Mouse (Mus musculus) fat pad, adult 2 months (tissue): Measurements from ENCODE around the gene Disp2.

Experiments
- DNase-seq: peaks from one replicate; pipeline ENCODE4 v3.0.0-alpha.2; 2011; ENCODE audit warnings: low read depth, low spot score; ENCODE audit errors: extremely low read depth

Gene Disp2

GRCm38 (mm10) chr2:118783663-118784062 is 4.1 kb downstream of the Disp2 start:
- no peak for DNase-seq

- no peak for DNase-seq
These were observed 7.0 kb downstream of the Disp2 start for GRCm38 (mm10) chr2:118786525-118786924.

DNA sequence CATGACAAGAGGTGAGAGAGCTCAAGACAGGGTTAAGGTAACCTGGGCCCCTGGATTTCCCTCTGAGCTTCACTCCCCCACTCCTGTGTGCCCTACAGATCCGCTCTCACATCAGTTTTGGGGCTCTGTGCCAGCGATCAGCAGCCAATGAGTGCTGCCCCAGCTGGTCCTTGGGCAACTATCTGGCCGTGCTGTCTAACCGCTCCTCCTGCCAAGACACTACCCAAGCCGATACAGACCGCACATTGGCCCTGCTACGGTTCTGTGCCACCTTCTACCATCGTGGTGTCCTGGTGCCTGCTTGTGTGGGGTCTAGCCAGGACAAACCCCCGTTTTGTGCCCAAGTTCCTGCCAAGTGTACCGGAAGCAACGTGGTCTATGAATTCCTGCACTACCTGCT is 10.0 kb downstream of the Disp2 start:
- DNase-seq: peak; percentile 21

DNA sequence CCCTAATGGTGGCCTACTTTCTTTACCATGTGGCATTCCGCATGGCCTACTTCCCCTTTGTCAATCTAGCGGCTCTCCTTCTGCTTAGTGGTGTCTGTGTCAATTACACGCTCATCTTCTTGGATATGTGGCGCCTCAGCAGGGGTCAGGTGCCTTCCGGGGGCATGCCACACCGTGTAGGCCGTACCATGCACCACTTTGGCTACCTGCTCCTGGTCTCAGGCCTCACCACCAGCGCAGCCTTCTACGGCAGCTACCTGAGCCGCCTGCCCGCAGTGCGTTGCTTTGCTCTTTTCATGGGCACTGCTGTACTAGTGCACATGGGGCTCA is 10.7 kb downstream of the Disp2 start:
- DNase-seq: no peak

DNA sequence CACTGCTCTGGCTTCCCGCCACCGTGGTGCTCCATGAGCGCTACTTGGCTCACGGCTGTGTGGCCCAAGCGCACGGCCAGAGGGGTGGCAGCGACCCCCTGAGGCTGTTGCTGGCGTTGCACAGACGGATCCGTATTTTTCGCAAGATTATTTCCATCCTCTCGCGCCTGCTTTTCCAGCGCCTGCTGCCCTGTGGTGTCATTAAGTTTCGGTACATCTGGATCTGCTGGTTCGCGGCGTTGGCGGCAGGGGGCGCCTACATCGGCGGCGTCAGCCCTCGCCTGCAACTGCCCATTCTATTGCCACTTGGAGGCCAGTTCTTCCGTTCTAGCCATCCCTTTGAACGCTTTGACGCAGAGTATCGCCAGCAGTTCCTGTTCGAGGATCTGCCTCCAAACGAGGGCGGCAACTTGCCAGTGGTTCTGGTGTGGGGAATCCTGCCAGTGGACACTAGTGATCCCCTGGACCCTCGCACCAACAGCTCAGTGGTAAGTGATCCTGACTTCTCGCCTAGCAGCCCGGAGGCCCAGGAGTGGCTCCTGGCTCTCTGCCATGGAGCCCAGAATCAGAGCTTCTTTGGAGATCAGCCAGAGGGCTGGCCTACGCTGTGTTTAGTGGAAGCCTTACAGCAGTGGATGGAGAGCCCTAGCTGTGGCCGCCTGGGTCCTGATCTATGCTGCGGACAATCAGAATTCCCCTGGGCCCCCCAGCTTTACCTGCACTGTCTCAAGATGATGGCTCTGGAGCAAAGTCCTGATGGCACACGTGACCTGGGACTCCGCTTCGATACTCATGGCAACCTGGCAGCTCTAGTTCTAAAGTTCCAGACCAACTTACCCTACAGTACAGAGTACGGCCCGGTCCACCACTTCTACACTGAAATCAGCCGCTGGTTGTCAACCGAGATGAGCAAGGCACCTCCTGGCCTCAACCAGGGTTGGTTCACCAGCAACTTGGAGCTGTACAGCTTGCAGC is 11.3 kb downstream of the Disp2 start:
- no peak for DNase-seq

GRCm38 (mm10) chr2:118791591-118792258 is 12.2 kb downstream of the Disp2 start:
- no peak for DNase-seq

GRCm38 (mm10) chr2:118792259-118792613 is 12.7 kb downstream of the Disp2 start:
- DNase-seq: no peak

GRCm38 (mm10) chr2:118793636-118794035 is 14.1 kb downstream of the Disp2 start:
- no peak for DNase-seq

- no peak for DNase-seq
These were observed 23.1 kb downstream of the Disp2 start for GRCm38 (mm10) chr2:118802542-118803118.

GRCm38 (mm10) chr2:118804474-118804873 is 25.0 kb downstream of the Disp2 start:
- DNase-seq: no peak

- no peak for DNase-seq
These were observed 25.6 kb downstream of the Disp2 start for GRCm38 (mm10) chr2:118805137-118805536.

- no peak for DNase-seq
These were observed 26.2 kb downstream of the Disp2 start for GRCm38 (mm10) chr2:118805756-118806155.

DNA sequence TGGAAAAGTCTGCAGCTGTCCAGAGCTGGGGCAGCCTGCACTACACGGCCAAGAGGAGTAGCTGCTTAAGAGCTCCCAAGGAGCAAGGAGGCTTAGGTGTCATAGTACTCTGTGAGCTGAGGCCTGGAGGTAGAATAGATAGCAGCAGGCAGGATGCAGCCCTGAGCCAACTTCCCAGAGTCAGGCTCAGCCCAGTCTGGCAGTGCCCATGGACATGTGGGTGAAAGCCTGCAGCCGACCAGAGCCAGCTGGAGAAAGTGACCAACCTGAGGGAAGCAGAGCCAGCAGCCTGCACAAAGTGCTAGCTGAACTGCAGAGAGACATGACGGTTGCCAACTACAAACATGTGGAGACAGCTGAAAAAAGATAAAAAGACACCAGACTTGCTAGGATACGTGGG is 27.3 kb downstream of the Disp2 start:
- DNase-seq: no peak

DNA sequence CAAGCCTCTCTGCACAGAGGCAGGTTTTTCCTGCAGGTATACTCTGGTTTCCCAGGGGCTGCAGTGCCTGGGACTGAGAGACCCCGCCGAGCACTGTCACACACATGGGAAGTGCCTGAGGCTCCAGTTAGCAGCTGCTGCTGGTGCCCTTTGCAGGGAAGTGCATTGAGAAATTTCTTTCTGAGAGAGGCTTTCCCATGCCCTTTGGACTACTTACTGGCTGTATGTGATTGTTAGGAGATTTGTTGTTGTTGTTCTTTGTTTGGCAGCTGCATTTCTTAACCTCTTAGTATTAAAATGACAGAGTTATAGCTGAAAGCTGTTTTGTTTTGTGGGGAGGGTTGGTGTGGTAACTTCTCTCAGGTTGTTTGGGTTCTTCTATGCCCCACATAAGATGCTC is 31.3 kb downstream of the Disp2 start:
- no peak for DNase-seq

DNA sequence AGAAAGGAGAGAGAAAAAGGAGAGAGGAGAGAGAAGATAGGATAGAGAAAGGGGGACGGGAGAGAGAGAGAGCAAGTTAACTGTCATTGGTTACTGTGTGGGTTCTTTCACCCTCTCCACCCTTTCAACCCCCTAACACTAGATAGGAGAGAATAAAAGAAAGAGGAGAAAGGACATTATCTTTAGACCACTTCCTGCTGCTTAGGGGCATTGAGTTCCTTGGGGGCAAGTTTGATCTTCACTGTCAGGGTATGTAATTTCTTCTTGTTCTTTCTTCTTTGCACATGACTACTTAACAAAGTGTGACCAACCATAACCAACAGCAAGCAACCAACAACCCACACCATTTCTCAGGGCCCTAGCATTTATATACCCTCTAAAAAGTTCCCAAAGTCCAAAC is 33.2 kb downstream of the Disp2 start:
- DNase-seq: no peak

DNA sequence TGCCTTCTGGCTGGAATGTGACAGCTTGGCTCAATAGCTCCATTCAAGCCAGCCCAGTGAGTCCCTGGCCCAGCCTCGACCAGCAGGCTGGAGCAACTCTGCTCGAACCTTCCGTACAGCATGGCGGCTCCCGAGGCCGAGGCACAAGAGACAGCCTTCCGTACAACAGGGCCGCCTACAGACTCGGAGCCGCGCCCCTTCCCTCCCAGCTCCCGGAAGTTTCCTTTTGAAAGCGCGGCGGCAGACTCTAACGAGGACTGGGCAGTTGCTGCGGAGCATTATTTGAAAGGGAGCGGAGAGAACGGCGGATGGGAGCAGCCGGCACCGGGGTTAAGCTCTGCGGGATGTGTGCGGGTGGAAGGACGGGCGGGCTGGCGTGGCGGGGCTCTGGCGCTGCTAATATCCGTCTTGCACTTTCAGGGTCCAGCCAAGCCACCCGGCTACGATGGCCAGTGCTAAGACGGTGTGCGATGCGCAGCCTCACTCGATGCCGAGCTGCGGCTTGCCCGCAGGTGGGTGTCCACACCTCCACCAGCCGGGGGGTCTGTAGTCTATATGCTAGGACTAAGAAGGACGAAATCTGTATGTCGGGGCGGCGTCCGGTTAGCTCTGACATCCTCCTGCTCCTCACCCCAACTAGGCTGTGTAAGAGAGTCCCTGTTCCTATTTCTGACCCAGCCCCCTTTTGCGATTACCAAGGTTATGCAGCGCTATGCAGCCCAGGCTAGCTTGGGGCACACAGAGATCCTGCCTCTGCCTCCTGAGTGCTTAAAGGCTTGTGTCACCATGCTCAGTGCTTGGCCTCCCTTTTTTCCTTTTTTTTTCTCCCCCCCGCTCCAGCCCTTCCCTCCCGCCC is 34.7 kb downstream of the Disp2 start, which contains the start of gene Knstrn:
Knstrn (plus strand) TSS at position 23 of the 856 bp plus-strand sequence.
- no peak for DNase-seq

- DNase-seq: no peak
These were observed 43.3 kb downstream of the Disp2 start for GRCm38 (mm10) chr2:118822800-118823199.

GRCm38 (mm10) chr2:118824396-118824795 is 44.9 kb downstream of the Disp2 start:
- no peak for DNase-seq

DNA sequence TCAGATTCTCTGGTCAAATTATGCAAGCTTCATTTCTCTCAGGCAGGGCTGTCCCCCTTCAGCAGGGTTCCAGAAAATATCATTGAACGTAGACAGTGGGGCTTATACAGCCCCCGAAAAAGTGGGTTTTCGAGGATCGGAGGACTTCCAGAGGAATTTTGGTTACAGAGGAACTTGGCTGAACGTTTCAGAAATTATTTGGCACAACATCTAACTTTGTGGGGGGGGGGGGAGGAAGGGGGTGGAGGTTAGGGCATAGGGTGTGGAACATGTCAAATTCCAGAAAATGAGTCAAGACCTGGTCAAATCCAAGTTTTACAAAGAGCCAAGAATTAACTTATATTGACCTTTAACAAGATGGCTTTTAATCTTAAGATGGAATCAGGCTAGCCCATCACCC is 49.6 kb downstream of the Disp2 start:
- DNase-seq: no peak

- DNase-seq: no peak
These were observed 54.5 kb downstream of the Disp2 start for GRCm38 (mm10) chr2:118834061-118834460.

DNA sequence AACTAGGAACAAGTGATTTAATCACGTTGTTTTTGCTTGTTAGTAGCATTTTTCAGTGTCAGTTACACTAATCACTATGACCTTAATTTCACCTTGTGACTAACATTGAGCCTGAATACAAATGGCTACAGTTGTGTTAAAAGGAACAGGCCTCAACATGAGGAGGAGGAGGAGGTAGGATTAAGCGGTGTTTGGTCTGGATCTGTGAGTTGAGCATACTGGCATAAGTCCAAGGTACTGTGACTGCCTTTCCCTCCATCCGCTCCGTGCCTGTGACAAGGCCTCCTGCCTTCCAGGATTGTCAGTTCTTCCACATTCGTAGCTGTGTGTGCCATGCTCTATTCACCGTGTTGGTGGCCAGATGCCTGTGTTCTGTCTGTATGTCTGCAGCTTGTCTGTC is 55.6 kb downstream of the Disp2 start:
- DNase-seq: peak; percentile 89
